Mouse (Mus musculus) kidney, embryonic 16.5 days (tissue): ENCODE measurements around the gene Apod. TPM values are rescaled to one million over a fixed set of nuclear protein-coding genes. Genes with fewer than 3 reads are reported as not detected.
"Not testable (repeated sequence)": the region's sequence is repeated elsewhere in the genome, so short reads cannot be mapped to it uniquely, and the experiment has no call there.

ENCODE experiments used
- ATAC-seq: fragments of 200-750 bp; cut with Nextera tagmentation; 2 replicates; pipeline ENCODE4 v1.8.0; 2017; ENCODE audit warnings: moderate TSS enrichment; ENCODE audit not compliant: low FRiP score, low TSS enrichment
- H3K27ac ChIP-seq: fragments of 300-500 bp; sonication (generic); 2 replicates; pipeline ENCODE4 v1.5.1; 2014; ENCODE audit warnings: low read length
- H3K27me3 ChIP-seq: fragments of 300-500 bp; sonication (generic); 2 replicates; pipeline ENCODE4 v1.6.1; 2014; ENCODE audit warnings: low read length, control low read depth, mixed read lengths; ENCODE audit not compliant: insufficient read depth
- H3K36me3 ChIP-seq: fragments of 300-500 bp; sonication (generic); 2 replicates; pipeline ENCODE4 v1.6.1; 2014; ENCODE audit warnings: low read length, control low read depth, mixed read lengths; ENCODE audit not compliant: insufficient read depth
- H3K4me1 ChIP-seq: fragments of 300-500 bp; sonication (generic); 2 replicates; pipeline ENCODE4 v1.6.1; 2014; ENCODE audit warnings: low read length, control low read depth, mixed read lengths; ENCODE audit not compliant: insufficient read depth
- H3K4me2 ChIP-seq: fragments of 300-500 bp; sonication (generic); replicated peaks from 2 replicates; pipeline ENCODE4 v1.6.1; 2014; ENCODE audit warnings: low read depth, low read length
- H3K4me3 ChIP-seq: fragments of 300-500 bp; sonication (generic); 2 replicates; pipeline ENCODE4 v1.5.1; 2014; ENCODE audit warnings: mild to moderate bottlenecking, low read length
- H3K9ac ChIP-seq: fragments of 300-500 bp; sonication (generic); replicated peaks from 2 replicates; pipeline ENCODE4 v1.6.1; 2014; ENCODE audit warnings: low read length
- H3K9me3 ChIP-seq: fragments of 300-500 bp; sonication (generic); 2 replicates; pipeline ENCODE4 v1.6.1; 2016; ENCODE audit warnings: low read length, control low read depth
- WGBS: fragments of 180-500 bp; shearing (Covaris S2); extraction: QIAGEN DNeasy Blood & Tissue Kit; methylation state at CpG from one replicate; pipeline ENCODE4 v1.1.7; 2014; 5-methylcytosine and 5-hydroxymethylcytosine counted together
- polyA plus RNA-seq: library from polyadenylated mRNA; unstranded; fragments of >200 nt; fragmentation: Nextera tagmentation; extraction: Ambion mirVana; gene quantifications from 2 replicates; pipeline ENCODE4 v1.2.1, GENCODE M21; 2015

The Apod gene
- polyA plus RNA-seq, 1 experiment from 2014 or later, result 0.56 TPM

DNA sequence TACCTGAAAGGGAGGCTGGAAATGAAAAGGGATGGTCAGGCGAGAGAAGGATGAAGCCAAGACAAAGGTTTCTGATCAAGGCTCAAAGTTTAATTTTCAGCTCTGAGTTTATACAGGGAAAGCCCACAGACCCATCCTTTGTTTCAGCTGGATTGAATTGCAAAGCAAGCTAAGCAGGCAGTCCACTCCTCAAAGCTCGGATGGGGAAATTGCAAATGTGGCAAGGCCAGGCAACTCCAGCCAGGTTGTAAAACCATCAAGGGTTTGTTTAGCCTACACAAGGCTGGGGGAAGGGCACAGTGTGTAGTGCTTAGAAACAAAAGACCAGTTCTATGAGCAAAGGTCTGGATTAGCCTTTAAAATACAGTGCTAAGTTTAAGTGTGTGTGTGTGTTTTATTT, 28.4 kb upstream of the Apod start:
- H3K9me3 ChIP-seq, result no peaks in the 10 kb centered on the region
- H3K27ac ChIP-seq, result no peak overlapping the region
- 21% methylated on average over 2 of the region's 2 CpGs for WGBS
- H3K27me3 ChIP-seq, result no peaks in the 10 kb centered on the region
- no peak overlapping the region for H3K9ac ChIP-seq
- ATAC-seq, result no peak
- H3K4me2 ChIP-seq, result no peak overlapping the region
- no peaks in the 10 kb centered on the region for H3K36me3 ChIP-seq
- peaks cover 3% of the 10 kb centered on the region for H3K4me1 ChIP-seq
- H3K4me3 ChIP-seq, result no peak overlapping the region

DNA sequence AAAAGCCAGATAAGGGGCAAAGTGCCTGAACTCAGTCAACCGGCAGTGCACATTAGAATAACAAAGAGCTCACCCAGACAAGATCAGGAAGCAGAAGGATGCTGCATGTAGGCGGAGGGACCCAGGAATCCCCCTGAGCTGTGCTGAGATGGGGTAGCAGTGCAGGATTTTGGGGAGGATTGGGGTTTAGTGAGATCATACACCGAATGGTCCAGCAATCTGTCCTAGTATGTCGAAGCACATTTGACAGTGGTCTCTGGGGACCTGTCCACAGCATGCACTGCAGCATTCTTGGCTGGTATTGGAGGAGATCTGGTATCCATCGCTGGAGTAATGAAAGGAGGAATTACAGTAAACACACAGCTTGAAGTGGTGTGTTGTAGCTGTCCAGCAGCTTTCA, 27.9 kb upstream of the Apod start:
- Histone ChIP-seq H3K4me3 (no peak overlapping the region), H3K27me3 (no peaks in the 10 kb centered on the region), H3K27ac (no peak overlapping the region), H3K4me1 (peaks cover 2% of the 10 kb centered on the region), H3K9me3 (no peaks in the 10 kb centered on the region), H3K9ac (no peak overlapping the region), H3K36me3 (no peaks in the 10 kb centered on the region), H3K4me2 (no peak overlapping the region)
- no peak for ATAC-seq
- WGBS, result 27% methylated on average over 5 of the region's 5 CpGs

DNA sequence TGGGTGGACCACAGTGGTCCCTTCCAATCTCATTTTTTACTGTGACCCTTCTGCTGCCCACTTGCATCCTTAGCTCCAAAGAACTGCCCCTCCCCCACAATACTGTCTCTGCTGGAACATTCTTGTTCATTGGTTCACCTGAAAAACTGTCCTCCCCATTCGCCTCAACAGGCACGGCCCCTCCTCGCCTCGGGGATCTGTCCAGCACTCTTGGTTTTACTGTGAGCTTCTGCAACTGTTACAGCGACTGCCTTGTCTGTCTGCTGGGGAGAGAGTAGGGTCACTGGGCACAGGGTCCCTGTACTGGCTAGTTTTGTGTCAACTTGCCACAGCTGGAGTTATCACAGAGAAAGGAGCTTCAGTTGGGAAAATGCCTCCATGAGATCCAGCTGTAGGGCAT, 24.7 kb upstream of the Apod start:
- Histone ChIP-seq H3K4me2 (no peak overlapping the region), H3K27me3 (no peaks in the 10 kb centered on the region), H3K4me1 (0 out of 2 replicates have a peak, but pooled peaks cover 4% of the 10 kb centered on the region), H3K9ac (no peak overlapping the region), H3K4me3 (no peak overlapping the region), H3K36me3 (no peaks in the 10 kb centered on the region), H3K9me3 (no peaks in the 10 kb centered on the region), H3K27ac (no peak overlapping the region)
- 32% methylated on average over 5 of the region's 5 CpGs for WGBS
- no peak for ATAC-seq

DNA sequence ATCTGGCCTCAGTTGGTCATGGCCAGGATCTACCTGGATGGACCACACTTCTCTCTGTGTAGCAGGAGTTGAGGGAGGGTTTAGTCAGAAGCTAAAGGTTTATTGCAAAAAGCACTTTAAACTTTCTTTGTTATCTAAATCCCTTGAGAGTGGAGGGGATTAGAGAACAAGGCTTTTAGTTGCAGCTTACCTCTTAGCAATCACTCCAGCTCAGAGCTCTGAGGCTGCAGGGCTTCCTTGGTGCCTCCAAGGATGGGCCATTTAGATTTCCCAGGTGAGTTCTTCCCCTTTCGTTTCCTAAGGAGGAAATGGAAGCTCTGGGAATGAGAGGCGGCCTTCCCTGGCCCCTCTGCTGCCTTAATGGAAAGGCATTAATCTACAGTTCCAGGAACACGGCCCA, 23.3 kb upstream of the Apod start:
- WGBS, result 37% methylated on average over 3 of the region's 3 CpGs
- ATAC-seq, result no peak
- H3K9ac ChIP-seq, result no peak overlapping the region
- H3K4me2 ChIP-seq, result no peak overlapping the region
- H3K4me3 ChIP-seq, result no peak overlapping the region
- no peak overlapping the region for H3K27ac ChIP-seq
- 0 out of 2 replicates have a peak, but pooled peaks cover 4% of the 10 kb centered on the region for H3K4me1 ChIP-seq
- no peaks in the 10 kb centered on the region for H3K9me3 ChIP-seq
- no peaks in the 10 kb centered on the region for H3K27me3 ChIP-seq
- H3K36me3 ChIP-seq, result no peaks in the 10 kb centered on the region

DNA sequence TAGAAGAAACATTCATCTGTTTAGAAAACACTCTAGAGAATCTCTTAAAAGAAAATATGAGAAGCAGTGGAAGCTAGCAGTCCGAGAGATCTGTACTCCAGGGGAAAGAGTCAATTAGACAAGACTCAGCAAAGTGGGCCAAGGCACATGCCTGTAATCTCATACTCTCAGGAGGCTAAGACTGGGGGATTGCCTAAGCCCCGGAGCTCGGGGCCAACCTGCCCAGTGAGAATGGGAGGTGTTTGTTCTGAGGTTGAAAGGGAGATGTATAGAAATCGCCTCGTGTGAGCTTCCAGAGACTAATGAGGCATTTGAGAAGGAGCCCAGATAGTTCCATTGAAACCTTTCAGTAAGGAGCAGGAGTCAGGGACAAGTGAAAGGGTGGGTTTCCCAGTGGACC, 20.2 kb upstream of the Apod start:
- 28% methylated on average over 5 of the region's 5 CpGs for WGBS
- Histone ChIP-seq H3K4me1 (0 out of 2 replicates have a peak, but pooled peaks cover 4% of the 10 kb centered on the region), H3K36me3 (no peaks in the 10 kb centered on the region), H3K4me2 (no peak overlapping the region), H3K9ac (no peak overlapping the region), H3K9me3 (no peaks in the 10 kb centered on the region), H3K4me3 (no peak overlapping the region), H3K27ac (no peak overlapping the region), H3K27me3 (no peaks in the 10 kb centered on the region)
- ATAC-seq, result no peak

DNA sequence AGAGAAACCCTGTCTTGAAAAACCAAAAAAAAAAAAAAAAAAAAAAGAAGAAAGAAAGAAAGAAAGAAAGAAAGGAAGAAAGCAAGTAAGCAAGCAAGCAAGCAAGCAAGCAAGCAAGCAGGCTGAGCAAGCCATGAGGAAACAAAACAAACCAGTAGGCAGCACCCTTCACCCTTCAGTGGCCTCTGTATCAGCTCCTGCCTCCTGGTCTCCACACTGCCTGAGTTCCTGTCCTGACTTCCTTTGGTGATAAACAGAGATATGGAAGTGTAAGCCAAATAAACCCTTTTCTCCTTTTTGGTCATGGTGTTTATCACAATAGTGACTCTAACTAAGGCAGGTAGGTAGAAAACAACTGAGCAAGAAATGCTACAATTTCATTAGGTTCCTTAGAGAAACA, 18.0 kb upstream of the Apod start:
- ATAC-seq, result no peak
- Histone ChIP-seq H3K27ac (no peak overlapping the region), H3K9me3 (no peaks in the 10 kb centered on the region), H3K4me1 (peaks cover 4% of the 10 kb centered on the region; the same call in 1 of the 2 replicates), H3K4me3 (no peak overlapping the region), H3K9ac (no peak overlapping the region), H3K4me2 (no peak overlapping the region), H3K36me3 (no peaks in the 10 kb centered on the region), H3K27me3 (no peaks in the 10 kb centered on the region)

DNA sequence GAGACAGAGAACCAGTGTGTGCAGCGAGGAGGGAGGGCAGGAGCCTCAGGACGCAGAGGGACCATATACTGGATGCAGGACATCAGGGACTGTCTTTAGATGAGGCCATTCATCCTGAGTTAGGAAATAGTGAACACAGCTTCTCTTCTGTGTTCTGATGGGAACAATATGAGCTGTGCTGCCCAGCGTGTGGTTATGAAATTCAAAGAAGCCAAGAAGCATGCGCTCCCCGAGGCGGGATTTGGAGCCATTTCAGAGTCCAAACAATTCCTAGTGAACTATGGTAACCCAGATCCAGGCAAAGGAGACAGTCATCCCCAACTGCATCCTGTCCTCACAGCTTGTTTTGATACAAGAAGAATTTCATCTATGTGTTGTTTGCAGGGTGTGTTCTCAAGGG, 16.4 kb upstream of the Apod start:
- ATAC-seq, H3K4me3 ChIP-seq, H3K36me3 ChIP-seq, H3K4me2 ChIP-seq, H3K27ac ChIP-seq, H3K27me3 ChIP-seq, H3K9me3 ChIP-seq, H3K9ac ChIP-seq: not testable (repeated sequence)
- H3K4me1 ChIP-seq, result peaks cover 18% of the 10 kb centered on the region; the same call in 1 of the 2 replicates
- 91% methylated on average over 6 of the region's 6 CpGs for WGBS

DNA sequence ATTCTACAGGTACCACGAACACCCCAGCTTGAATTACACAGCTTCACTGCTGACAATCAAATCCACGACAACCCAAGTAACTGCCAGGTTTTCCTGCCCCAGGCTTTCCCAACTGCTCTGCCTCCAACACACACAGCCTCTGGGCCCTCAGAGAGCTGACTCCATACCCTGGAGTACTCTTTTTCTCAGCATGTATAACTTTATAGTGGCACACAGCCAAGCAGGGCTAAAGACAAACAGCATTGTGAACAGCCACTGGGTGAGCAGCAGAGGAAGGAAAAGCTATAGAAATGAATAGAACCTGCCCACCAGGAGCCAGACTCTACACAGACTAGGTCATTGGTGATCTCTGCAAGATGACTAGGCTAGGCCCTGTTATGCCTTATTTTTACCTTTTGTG, 15.1 kb upstream of the Apod start:
- H3K4me2 ChIP-seq, result no peak overlapping the region

DNA sequence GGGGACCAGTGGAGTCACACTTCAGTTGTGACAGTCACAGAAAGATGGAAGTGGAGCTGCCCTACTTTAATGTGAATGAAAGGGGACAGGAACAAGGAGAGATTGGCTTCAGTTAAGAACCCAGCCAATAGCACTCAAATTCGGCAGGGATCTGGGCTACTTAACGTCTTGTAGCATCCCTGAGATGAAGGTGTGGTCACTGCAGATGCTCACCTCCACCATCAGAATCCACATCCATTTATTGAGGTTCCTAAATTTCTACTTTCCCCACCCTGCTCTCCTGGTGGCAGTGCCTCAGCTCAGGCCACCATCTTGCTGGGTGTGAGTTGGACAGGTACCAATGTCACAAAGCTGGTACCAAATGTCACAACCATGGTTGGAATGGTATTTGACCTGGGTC, 13.3 kb upstream of the Apod start:
- no peaks in the 10 kb centered on the region for H3K36me3 ChIP-seq
- no peaks in the 10 kb centered on the region for H3K9me3 ChIP-seq
- H3K27ac ChIP-seq, result peak overlapping the region; percentile 75; the same call in 1 of the 2 replicates
- H3K27me3 ChIP-seq, result no peaks in the 10 kb centered on the region
- 96% methylated on average over 2 of the region's 2 CpGs for WGBS
- H3K4me3 ChIP-seq, result no peak overlapping the region
- peaks cover 19% of the 10 kb centered on the region; the same call in 1 of the 2 replicates for H3K4me1 ChIP-seq
- H3K9ac ChIP-seq, result no peak overlapping the region
- ATAC-seq, result no peak
- no peak overlapping the region for H3K4me2 ChIP-seq

More for the DNA sequence above, 15.1 kb upstream of the Apod start:
- WGBS, result 26% methylated on average over 2 of the region's 2 CpGs
- Histone ChIP-seq H3K4me1 (peaks cover 19% of the 10 kb centered on the region; the same call in 1 of the 2 replicates), H3K4me3 (no peak overlapping the region), H3K9ac (no peak overlapping the region), H3K9me3 (no peaks in the 10 kb centered on the region), H3K27ac (no peak overlapping the region), H3K27me3 (no peaks in the 10 kb centered on the region), H3K36me3 (no peaks in the 10 kb centered on the region)
- ATAC-seq, result no peak

DNA sequence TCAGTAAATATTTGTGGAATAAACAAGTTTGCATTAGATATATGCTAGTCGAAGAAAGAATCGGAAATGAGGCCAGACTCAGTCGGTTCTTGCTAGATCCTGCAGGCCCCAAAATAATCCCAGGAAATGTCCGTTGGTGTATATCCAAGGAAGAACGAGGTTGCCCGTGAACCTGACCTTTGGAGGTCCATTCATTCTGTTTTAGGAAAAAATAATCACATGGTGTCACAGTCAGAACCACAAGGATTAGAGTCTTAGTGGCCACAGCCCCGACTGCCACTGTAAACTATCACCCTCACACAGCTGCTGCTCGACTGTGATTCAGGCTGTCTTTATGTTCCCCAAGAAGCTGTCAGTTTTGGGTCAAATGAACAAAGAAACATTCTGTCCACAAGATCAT, 12.8 kb upstream of the Apod start:
- H3K4me3 ChIP-seq, result no peak overlapping the region
- peaks cover 19% of the 10 kb centered on the region; the same call in 1 of the 2 replicates for H3K4me1 ChIP-seq
- no peaks in the 10 kb centered on the region for H3K36me3 ChIP-seq
- WGBS, result 66% methylated on average over 8 of the region's 8 CpGs
- H3K9me3 ChIP-seq, result no peaks in the 10 kb centered on the region
- H3K27ac ChIP-seq, result peak overlapping the region; percentile 75
- no peaks in the 10 kb centered on the region for H3K27me3 ChIP-seq
- no peak overlapping the region for H3K4me2 ChIP-seq
- H3K9ac ChIP-seq, result no peak overlapping the region
- no peak for ATAC-seq
